Mouse (Mus musculus) CD8-positive naive resting alpha-beta T cell, adult 57 days (primary cell): Measurements from ENCODE around the gene Olfr1042. TPM values are rescaled to one million over a fixed set of nuclear protein-coding genes. Genes with fewer than 3 reads are reported as not detected.

Experiments
- total RNA-seq: library from RNA; stranded (reverse); gene quantifications from one replicate; pipeline ENCODE4 v1.2.4, GENCODE M21; 2023

Olfr1042 gene
- not detected for total RNA-seq

GRCm38 (mm10) chr2:86161738-86162137, at the start of gene Olfr1042:
TSS of gene Olfr1042 (minus strand) at chr2:86161838.

GRCm38 (mm10) chr2:86202909-86203308, 41.3 kb upstream of the Olfr1042 start, which contains the start of gene Olfr1045:
TSS of gene Olfr1045 (minus strand) at chr2:86203009.

GRCm38 (mm10) chr2:86185583-86185982, 23.9 kb upstream of the Olfr1042 start, which contains the start of gene Olfr52:
TSS of gene Olfr52 (minus strand) at chr2:86185683.

GRCm38 (mm10) chr2:86177720-86178119, 16.1 kb upstream of the Olfr1042 start, which contains the start of gene Olfr1044:
TSS of gene Olfr1044 (minus strand) at chr2:86177820.

GRCm38 (mm10) chr2:86167422-86167821, 5.8 kb upstream of the Olfr1042 start, which contains the start of gene Olfr1043:
TSS of gene Olfr1043 (minus strand) at chr2:86167522.

GRCm38 (mm10) chr2:86146632-86147031, 15.0 kb downstream of the Olfr1042 start, which contains the start of gene Olfr1040:
TSS of gene Olfr1040 (minus strand) at chr2:86146732.

GRCm38 (mm10) chr2:86135828-86136227, 25.8 kb downstream of the Olfr1042 start, which contains the start of gene Olfr1039:
TSS of gene Olfr1039 (minus strand) at chr2:86135928.

Other genes with a start within 250 kb of the Olfr1042 start
- not detected for gene Olfr1025-ps1, start 246.6 kb downstream of the Olfr1042 start, total RNA-seq
- not detected for gene Olfr1026, start 240.3 kb downstream of the Olfr1042 start, total RNA-seq
- 0.18 TPM for gene Olfr1028, start 211.4 kb downstream of the Olfr1042 start, total RNA-seq
- not detected for gene Olfr1029, start 187.9 kb downstream of the Olfr1042 start, total RNA-seq
- gene Olfr1030, start 182.6 kb downstream of the Olfr1042 start, total RNA-seq, result not detected
- not detected for gene Olfr1031, start 171.5 kb downstream of the Olfr1042 start, total RNA-seq
- not detected for gene Olfr1032, start 156.3 kb downstream of the Olfr1042 start, total RNA-seq
- not detected for gene Olfr1033, start 141.2 kb downstream of the Olfr1042 start, total RNA-seq
- not detected for gene Olfr1034, start 116.0 kb downstream of the Olfr1042 start, total RNA-seq
- not detected for gene Olfr1036, start 87.8 kb downstream of the Olfr1042 start, total RNA-seq
- not detected for gene Olfr1037, start 74.5 kb downstream of the Olfr1042 start, total RNA-seq
- not detected for gene Olfr1039, start 25.9 kb downstream of the Olfr1042 start, total RNA-seq
- gene Olfr1040, start 15.1 kb downstream of the Olfr1042 start, total RNA-seq, result not detected
- gene Olfr1043, start 5.7 kb upstream of the Olfr1042 start, total RNA-seq, result not detected
- not detected for gene Olfr1044, start 16.0 kb upstream of the Olfr1042 start, total RNA-seq
- not detected for gene Olfr52, start 23.8 kb upstream of the Olfr1042 start, total RNA-seq
- not detected for gene Olfr1045, start 41.2 kb upstream of the Olfr1042 start, total RNA-seq
- not detected for gene Olfr1046, start 57.5 kb upstream of the Olfr1042 start, total RNA-seq
- not detected for gene Olfr1047, start 69.6 kb upstream of the Olfr1042 start, total RNA-seq
- not detected for gene Olfr1048, start 78.5 kb upstream of the Olfr1042 start, total RNA-seq
- gene Olfr1049, start 96.5 kb upstream of the Olfr1042 start, total RNA-seq, result not detected
- not detected for gene Olfr1051, start 117.2 kb upstream of the Olfr1042 start, total RNA-seq
- gene Olfr1052, start 130.6 kb upstream of the Olfr1042 start, total RNA-seq, result not detected
- not detected for gene Olfr1053, start 153.4 kb upstream of the Olfr1042 start, total RNA-seq
- gene Olfr1054, start 173.6 kb upstream of the Olfr1042 start, total RNA-seq, result not detected
- gene Olfr1055, start 188.4 kb upstream of the Olfr1042 start, total RNA-seq, result not detected
- gene Olfr1056, start 200.6 kb upstream of the Olfr1042 start, total RNA-seq, result not detected
- not detected for gene Olfr1057, start 216.6 kb upstream of the Olfr1042 start, total RNA-seq
- gene Olfr1058, start 226.7 kb upstream of the Olfr1042 start, total RNA-seq, result not detected